Mouse (Mus musculus) layer of hippocampus, postnatal 14 days (tissue): ENCODE measurements around the gene Tssk2. TPM values are rescaled to one million over a fixed set of nuclear protein-coding genes. Genes with fewer than 3 reads are reported as not detected.
A peak's percentile ranks its signal among the peaks of the same experiment; 100 is the strongest.

ENCODE experiments used
- DNase-seq, 2 experiments: peaks; one replicate each; pipeline ENCODE4 v3.0.0; 2021 to 2022; ENCODE audit warnings: low spot score in 2 of 2, mixed read lengths in 1 of 2
- total RNA-seq, 2 experiments: library from RNA; stranded (reverse); gene quantifications; 2 replicates each; pipeline ENCODE4 v1.2.3; 2021

Tssk2 gene
- total RNA-seq, 2 experiments from 2014 or later = not detected

GRCm38 (mm10) chr16:17896091-17896490 is 2.3 kb upstream of the Tssk2 start:
- no peak for DNase-seq

DNA sequence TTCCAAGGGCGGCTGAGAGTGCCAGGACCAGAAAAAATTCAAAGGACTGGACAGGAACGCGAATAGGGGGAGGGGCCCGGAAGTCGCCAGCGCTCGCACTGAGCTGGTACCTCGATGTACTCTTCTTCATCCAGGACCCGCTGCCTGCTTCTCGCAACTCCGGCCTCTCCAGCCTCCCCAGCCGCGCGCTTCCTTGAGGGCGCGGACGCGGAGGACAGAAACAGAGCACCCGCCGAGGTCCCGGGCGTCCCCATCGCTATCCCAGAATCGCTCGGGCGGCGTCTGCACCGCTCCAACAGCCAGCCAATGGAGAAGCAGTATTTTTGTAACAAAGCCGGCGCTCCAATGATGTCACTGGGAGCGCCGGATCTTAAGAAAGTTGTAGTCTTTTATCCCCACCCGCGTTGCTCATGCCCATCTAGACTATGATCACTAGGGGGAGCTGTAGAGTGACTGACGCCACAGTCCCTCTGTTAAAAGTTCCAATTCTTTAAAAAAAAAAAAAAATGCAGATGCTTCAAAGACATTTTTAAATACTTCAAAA is 12.7 kb downstream of the Tssk2 start, which contains the start of gene Ess2:
Gene Ess2 (minus strand): TSS at position 297 of the 544 bp plus-strand sequence.
- DNase-seq = peak; percentile 89 to 96

- DNase-seq = no peak
These were observed 16.1 kb downstream of the Tssk2 start, which contains the start of gene Gsc2 for GRCm38 (mm10) chr16:17914307-17915249. TSS of gene Gsc2 (minus strand) at chr16:17915059.

GRCm38 (mm10) chr16:17920586-17920985 is 22.1 kb downstream of the Tssk2 start:
- DNase-seq = no peak

DNA sequence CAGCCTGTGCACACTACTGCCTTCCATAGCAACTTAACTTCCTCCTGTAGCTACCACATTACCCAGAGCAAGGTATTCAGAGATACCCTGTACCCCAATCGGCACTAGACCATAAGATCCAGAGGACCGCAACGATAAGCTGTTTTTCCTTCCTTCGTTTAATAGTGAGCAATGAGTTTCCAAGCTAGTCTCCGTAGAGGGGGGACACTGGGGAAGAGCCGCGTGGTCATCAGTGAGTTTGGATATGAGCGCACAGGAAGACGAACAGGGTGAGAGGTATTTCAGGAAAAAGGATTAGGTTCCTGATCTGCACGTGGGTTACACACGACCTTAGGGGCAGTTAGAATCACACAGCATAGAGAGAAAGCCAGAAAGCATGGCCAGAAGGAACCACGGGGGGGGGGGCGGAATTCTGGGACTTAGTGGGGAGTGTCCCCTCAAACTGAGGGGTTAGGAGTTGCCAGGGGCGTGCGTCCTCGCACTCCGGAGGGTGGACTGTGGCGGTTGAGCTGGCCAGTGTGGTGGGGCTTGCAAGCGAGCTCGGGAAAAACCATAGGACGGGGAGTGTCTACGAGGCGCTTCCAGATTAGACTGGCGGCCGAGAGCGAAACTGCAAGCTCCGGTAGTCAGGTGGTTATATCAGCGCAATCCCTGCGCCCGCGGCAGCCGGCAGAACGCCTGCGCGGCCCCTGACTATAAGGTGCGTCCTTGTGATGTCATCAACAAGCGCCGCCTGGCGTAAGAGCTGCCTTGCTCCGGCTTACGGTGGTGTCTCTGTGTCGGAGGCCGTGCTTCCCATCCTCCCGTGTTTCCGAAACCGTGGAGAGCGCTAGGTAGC is 23.1 kb downstream of the Tssk2 start:
- peak; percentile 95 to 97 for DNase-seq

GRCm38 (mm10) chr16:17922163-17922538 is 23.7 kb downstream of the Tssk2 start:
- DNase-seq = no peak

GRCm38 (mm10) chr16:17927351-17928082 is 29.1 kb downstream of the Tssk2 start:
- peak in 1 of 2 experiments; percentile 29 for DNase-seq

DNA sequence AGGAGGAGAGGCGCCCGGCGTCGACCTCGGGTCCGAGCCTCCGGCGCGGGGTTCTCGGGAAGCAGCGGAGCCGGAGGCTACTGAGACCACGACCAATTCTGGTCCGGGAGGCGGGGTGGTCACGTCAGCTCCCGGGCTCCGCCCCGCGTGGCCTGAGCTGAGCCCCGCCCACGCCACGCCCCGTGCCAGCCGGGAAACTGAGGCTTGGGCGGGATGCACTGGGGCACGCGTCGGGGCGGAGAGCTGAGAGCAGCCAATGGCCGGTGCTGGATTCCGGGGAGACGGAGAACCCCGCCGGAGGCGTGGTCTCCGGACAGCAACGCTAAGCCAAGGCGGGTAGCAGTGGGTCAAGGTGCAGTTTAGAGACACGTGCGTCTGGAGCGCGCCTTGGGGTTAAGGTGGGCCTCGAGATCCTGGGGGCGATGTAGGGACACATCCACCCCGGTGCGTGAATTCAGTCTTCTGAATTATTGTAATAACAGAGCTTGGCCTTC is 29.7 kb downstream of the Tssk2 start, which contains the start of gene Slc25a1:
Gene Slc25a1 (minus strand): TSS at position 133 of the 494 bp plus-strand sequence.
- DNase-seq = peak; percentile 77 to 88

DNA sequence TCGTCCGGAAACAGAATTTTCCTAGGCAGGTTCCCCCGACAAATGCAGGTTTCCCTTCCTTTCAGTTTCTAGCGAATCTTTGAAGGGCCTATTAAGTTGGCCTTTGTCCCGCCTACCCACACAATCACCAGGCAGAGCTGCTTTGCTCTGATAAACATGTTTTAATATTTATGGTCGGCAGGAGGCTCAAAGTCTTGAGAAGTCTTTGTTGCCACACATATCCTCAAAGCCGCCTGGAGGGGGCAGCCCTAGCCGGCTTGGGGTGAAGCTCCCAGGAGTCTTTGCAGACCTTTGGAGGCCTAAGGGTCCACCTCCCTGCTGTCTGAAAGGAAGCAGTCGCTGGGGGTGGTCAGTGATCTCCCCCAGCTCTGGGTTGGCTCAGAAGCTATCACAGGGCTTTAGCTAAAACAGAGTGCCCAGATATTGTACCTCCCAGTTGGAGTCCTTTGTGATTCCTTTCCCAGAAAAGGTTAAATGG is 30.2 kb downstream of the Tssk2 start:
- peak; percentile 61 to 66 for DNase-seq

GRCm38 (mm10) chr16:17929211-17929610 is 30.8 kb downstream of the Tssk2 start:
- no peak for DNase-seq

- DNase-seq = no peak
These were observed 31.2 kb downstream of the Tssk2 start for GRCm38 (mm10) chr16:17929631-17930030.

DNA sequence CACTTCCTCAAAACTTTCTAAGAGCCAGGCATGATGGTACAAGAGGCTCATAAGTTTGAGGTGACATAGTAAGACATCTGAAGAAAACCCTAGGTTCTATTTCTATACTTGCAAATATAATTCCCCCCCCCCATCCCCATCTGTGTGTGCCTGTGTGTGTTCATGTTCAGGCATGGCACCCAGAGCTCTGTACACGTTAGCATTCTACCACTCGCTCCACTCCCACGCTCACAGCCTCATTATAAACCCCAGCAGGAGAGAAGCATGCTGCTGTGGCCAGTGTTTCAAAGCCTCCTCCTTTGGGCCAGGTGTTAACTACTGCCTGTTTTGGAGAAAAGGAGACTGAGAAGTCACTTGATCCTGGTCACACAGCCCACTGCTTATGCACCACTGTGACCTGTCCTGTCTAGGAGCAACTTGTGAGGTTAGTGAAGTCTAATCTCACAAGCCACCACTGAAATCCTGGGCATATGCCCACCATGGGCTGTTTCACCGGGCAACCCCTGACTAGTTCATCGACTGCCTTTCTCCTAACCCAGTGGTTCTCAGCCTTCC is 33.5 kb downstream of the Tssk2 start:
- no peak for DNase-seq

DNA sequence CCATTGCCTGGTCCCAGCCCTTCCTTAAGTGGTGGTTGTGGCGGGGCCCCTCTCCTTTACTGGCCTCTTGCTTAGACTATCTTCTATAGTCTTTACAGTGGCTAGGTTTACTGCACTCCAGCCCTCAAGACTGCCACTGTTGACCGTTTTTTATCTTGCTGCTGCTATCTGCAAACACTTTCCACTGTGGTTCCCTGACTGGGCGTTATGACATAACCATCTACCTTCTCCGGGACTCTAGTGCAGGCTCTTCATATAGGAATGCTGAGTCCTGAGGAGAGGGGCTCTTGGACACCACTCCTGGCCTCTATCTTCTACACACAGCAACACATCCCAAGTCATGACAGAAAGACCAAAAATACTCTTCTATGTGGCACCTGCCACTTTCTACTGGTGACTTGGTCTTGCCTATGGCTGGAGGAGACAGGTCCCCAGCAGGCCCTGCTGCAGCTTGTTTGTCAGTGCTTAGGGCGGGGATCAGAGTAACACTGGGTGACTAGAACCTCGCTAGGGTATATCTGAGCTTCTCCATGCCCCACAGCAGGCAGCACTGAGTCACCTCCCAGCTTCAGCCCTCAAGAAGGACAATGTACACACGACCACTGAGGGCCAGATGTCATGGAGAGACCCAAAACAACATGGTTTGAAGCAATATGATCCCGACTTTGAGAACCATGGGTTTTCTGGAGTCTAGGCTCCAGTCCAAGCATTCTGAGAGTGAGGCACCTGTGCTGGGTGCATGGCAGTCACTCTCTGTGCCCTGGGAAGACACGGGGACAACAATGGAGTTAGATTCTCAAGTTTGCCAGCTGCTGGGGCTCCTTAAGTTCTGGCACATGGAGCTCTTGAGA is 35.4 kb downstream of the Tssk2 start:
- DNase-seq = no peak

GRCm38 (mm10) chr16:17934445-17934910 is 36.0 kb downstream of the Tssk2 start:
- no peak for DNase-seq

GRCm38 (mm10) chr16:17936776-17937175 is 38.3 kb downstream of the Tssk2 start:
- no peak for DNase-seq

- no peak for DNase-seq
These were observed 39.8 kb downstream of the Tssk2 start for GRCm38 (mm10) chr16:17938187-17938586.

- DNase-seq = no peak
These were observed 40.4 kb downstream of the Tssk2 start for GRCm38 (mm10) chr16:17938821-17939220.

DNA sequence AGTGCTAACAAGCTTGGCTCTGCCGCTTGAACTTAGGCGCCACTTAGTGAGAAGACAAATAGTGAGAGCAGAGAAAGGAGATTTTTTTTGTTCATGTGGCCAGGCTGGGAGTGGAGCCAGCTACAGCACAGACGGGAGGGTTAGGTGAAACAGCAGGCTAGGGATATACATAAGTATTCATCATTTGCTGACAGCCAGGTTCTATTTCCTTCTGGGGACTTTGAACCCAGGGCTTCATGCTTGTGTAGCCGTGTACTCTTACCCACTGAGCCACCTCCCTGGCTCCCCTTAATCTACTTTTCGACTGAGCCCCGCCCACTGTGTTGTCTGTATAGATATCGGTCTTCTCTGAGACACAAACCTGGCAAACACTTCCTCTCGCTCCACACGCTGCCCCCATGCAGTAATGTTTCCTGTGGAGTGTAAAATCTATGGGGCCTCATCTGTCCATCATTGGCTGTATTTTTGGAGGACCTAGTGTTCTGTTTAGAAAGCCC is 40.9 kb downstream of the Tssk2 start:
- no peak for DNase-seq

DNA sequence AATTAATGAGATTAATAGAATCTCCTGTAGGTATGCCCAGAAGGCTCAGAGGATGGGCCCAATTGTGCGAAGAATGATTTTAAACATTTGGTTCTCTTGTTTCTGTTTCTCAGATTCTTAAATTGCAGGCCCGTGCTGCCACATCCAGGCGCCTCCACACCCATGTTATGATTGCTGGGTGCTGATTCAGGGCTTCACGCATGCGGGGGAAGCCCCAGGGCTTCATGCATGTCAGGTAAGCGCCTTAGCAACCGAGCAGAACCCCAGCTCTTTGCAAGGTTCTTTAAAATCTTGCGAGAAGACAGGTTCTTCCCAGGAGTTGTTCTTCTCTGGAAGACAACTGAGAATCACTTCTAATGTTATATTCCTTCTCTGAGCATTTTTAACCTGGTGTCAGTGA is 45.0 kb downstream of the Tssk2 start:
- no peak for DNase-seq
